Mouse (Mus musculus): ENCODE data around the gene Glb1l.

- no peak for TF ChIP-seq ZKSCAN1 (IDR thresholded peaks at IDR 0.05; ENCODE audit: low read depth, low read length)
- no peak for TF ChIP-seq GATA1 (IDR thresholded peaks at IDR 0.05; ENCODE audit: low read depth, low read length)
- TF ChIP-seq USF1 (IDR thresholded peaks at IDR 0.05; ENCODE audit: low read depth, low read length), result no peak
- TF ChIP-seq RAD21 (IDR thresholded peaks at IDR 0.05; ENCODE audit: low read depth, low read length), result no peak
- TF ChIP-seq RCOR1 (IDR thresholded peaks at IDR 0.05; ENCODE audit: low read depth, low read length), result no peak
- TF ChIP-seq CTCF (IDR thresholded peaks at IDR 0.05 in 2 of 3, conservative IDR thresholded peaks at IDR 0.05 in 1 of 3; ENCODE audit: control insufficient read depth in 1 of 3, insufficient read depth in 1 of 3, low read depth in 2 of 3, low read length in 3 of 3, poor library complexity in 1 of 3, severe bottlenecking in 1 of 3), result no peak
- TF ChIP-seq CHD1 (IDR thresholded peaks at IDR 0.05; ENCODE audit: low read depth, low read length), result no peak
- no peak; the same call in 1 of the 2 replicates for TF ChIP-seq SMC3 (IDR thresholded peaks at IDR 0.05; ENCODE audit: low read depth, low read length)
- 0 out of 4 replicates have a peak, but pooled peaks of 1 of the 2 experiments have one; percentile 13 for TF ChIP-seq POLR2A (IDR thresholded peaks at IDR 0.05; ENCODE audit: control insufficient read depth in 1 of 2, insufficient read depth in 1 of 2, low read depth in 1 of 2, low read length in 2 of 2, poor library complexity in 1 of 2)
- no peak for TF ChIP-seq TBP (IDR thresholded peaks at IDR 0.05; ENCODE audit: low read depth, low read length)
Observed at GRCm38 (mm10) chr1:75214886-75215285, 4.3 kb upstream of the Glb1l start.
